Mouse (Mus musculus) midbrain, embryonic 12.5 days (tissue): ENCODE results near the gene Csdc2. TPM values are rescaled to one million over a fixed set of nuclear protein-coding genes. Genes with fewer than 3 reads are reported as not detected.
"Not testable (repeated sequence)": the region's sequence is repeated elsewhere in the genome, so short reads cannot be mapped to it uniquely, and the experiment has no call there.

Source experiments
- ATAC-seq: fragments of 200-750 bp; cut with Nextera tagmentation; 2 replicates; pipeline ENCODE4 v1.8.0; 2017; ENCODE audit warnings: low read depth, moderate TSS enrichment, moderate library complexity; ENCODE audit not compliant: low FRiP score
- H3K27ac ChIP-seq: fragments of 300-500 bp; sonication (generic); replicated peaks from 2 replicates; pipeline ENCODE4 v1.5.1; 2016; ENCODE audit warnings: mild to moderate bottlenecking
- H3K27me3 ChIP-seq: fragments of 300-500 bp; sonication (generic); 2 replicates; pipeline ENCODE4 v1.6.1; 2016; ENCODE audit warnings: mild to moderate bottlenecking
- H3K36me3 ChIP-seq: fragments of 300-500 bp; sonication (generic); 2 replicates; pipeline ENCODE4 v1.6.1; 2016
- H3K4me1 ChIP-seq: fragments of 300-500 bp; sonication (generic); 2 replicates; pipeline ENCODE4 v1.6.1; 2016
- H3K4me2 ChIP-seq: fragments of 300-500 bp; sonication (generic); replicated peaks from 2 replicates; pipeline ENCODE4 v1.6.1; 2016; ENCODE audit warnings: mild to moderate bottlenecking, moderate library complexity
- H3K4me3 ChIP-seq: fragments of 300-500 bp; sonication (generic); 2 replicates; pipeline ENCODE4 v1.5.1; 2016; ENCODE audit warnings: mild to moderate bottlenecking
- H3K9ac ChIP-seq: fragments of 300-500 bp; sonication (generic); replicated peaks from 2 replicates; pipeline ENCODE4 v1.6.1; 2016; ENCODE audit warnings: mild to moderate bottlenecking, moderate library complexity
- H3K9me3 ChIP-seq: fragments of 300-500 bp; sonication (generic); 2 replicates; pipeline ENCODE4 v1.6.1; 2016; ENCODE audit warnings: mild to moderate bottlenecking
- WGBS: fragments of 180-500 bp; shearing (Covaris S2); methylation state at CpG from one replicate; pipeline ENCODE4 v1.1.7; 2016; 5-methylcytosine and 5-hydroxymethylcytosine counted together
- polyA plus RNA-seq: library from polyadenylated mRNA; unstranded; fragments of >200 nt; fragmentation: Nextera tagmentation; extraction: Ambion mirVana; gene quantifications from 2 replicates; pipeline ENCODE4 v1.2.1, GENCODE M21; 2016

The Csdc2 gene
- polyA plus RNA-seq, 1 experiment from 2014 or later: 40.2 TPM

DNA sequence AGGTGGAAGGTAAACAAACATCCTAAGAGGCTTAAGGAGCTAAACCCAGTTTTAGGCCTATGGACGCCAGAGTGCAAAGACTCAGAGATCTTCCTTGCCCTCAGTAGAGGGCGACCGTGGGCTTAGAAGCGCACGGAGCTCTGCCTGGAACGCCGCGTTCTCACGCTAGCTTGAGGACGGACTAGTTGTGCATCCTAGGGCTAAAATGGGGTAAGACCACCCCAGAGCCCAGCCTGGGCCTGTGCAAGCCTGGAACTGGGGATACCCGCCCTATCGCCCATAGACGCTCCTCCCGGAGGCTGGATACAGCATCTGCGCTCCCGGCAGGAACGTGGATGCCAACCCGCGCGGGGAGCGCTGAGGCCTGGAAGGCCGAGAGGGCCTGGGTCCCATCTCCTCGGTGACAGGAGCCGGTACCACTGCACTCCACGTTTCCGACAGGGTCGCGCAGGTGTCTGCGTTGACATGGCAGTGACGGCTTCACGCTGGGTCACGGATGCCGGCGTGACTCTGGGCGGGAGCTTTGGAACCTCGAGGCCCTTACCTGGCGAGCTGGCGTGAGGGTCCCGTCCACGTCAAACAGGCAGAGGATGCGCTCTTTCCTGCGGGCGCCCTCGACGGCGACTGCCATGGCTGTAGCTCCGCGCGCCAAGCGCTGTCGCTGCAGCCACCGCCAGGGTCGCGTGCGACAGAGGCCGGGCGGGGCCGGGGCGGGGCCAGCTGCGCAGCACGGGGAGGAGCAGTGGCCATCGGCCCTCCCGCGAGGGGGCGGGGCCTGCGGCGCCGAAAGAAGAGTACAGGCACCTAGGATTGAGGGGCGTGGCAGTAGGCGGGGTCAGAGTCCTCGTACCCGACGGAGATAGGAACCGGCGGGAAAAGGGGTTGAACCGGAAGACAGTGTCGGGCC lies 23.9 kb downstream of the Csdc2 start, which contains the start of gene Pmm1:
TSS of gene Pmm1 (minus strand) at position 760 of the 907 bp plus-strand sequence.
- Histone ChIP-seq H3K4me1 (no peaks in the 10 kb centered on the region), H3K27ac (peak within 1 kb of the TSS; percentile 79), H3K4me2 (peak within 1 kb of the TSS; percentile 97), H3K4me3 (peak within 1 kb of the TSS; percentile 58), H3K27me3 (no peaks in the 10 kb centered on the region), H3K36me3 (no peaks in the 10 kb centered on the region), H3K9ac (peak within 1 kb of the TSS; percentile 66), H3K9me3 (no peaks in the 10 kb centered on the region)
- under 1% methylated on average over 72 of the region's 77 CpGs for WGBS
- ATAC-seq: peak; percentile 96

DNA sequence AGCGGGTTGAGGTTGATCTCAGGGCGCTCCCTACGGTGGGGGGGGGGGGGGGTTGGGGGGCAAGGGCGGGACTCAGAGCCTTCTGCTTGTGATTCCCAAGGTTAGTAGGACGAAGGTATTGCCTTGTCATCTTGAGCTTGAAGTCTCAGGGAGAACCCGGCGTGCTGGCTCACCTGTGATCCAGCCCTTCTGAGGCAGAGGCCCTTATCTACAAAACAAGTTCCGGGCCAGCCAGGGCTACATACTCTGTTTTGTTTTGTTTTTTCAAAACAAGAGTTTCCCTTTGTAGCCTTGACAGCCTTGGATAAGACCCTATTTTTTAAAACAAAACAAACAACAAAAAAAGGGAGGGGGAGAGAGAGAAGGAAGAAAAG lies 24.5 kb downstream of the Csdc2 start:
- H3K4me2 ChIP-seq: peak overlapping the region; percentile 97
- WGBS: 6% methylated on average over 5 of the region's 8 CpGs
- H3K27me3 ChIP-seq: no peaks in the 10 kb centered on the region
- H3K36me3 ChIP-seq: no peaks in the 10 kb centered on the region
- H3K4me1 ChIP-seq: no peaks in the 10 kb centered on the region
- H3K4me3 ChIP-seq: peak overlapping the region; percentile 58
- no peaks in the 10 kb centered on the region for H3K9me3 ChIP-seq
- no peak overlapping the region for H3K9ac ChIP-seq
- H3K27ac ChIP-seq: no peak overlapping the region
- no peak for ATAC-seq

DNA sequence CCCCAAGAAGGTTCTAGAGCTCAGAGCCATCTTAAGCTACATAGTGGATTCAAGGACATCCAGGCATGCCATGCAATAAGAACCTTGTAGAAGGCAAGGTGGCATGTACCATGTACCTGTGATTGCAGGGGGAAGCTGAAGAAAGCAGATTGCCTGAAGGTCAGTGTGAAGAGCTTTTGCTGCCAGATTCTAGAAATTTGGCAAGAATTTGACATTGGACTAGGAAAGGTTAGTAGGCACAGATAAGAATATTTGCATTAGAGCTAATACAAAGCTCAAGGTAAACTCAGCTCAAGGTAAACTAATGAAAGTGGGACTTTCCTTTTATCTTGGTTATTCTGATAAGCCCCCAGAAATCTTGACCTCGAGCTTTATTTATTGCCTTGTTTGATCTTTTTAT lies 27.7 kb downstream of the Csdc2 start:
- Histone ChIP-seq H3K9me3 (no peaks in the 10 kb centered on the region), H3K27me3 (no peaks in the 10 kb centered on the region), H3K4me1 (no peaks in the 10 kb centered on the region), H3K27ac (no peak overlapping the region), H3K4me2 (no peak overlapping the region), H3K36me3 (no peaks in the 10 kb centered on the region), H3K4me3 (no peak overlapping the region), H3K9ac (no peak overlapping the region)
- ATAC-seq: no peak
- WGBS: 71% methylated on average over 1 of the region's 1 CpGs

DNA sequence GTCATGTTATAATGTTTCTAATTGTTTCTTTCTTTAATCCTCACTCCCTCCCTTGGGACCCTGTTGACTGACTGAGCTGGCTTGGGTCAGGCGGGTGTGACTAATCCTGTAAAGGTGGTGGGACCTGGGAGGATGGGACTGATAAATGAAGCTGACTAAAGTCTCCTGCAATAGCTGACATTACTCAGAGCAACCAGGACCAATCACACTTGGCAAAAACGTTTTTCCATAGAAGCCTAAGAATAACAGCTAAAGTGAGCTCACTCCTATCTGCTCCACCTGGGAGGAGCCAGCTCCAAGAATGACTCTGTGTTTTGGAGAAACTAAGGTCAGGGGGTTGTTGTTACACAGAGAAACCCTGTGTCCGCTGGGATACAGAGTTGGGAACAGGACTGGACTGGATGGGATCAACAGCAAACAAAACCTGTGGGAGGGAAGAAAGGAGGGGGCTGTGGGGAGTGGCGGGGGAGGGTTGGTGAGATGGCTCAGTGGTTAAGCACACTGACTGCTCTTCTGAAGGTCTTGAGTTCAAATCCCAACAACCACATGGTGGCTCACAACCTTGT lies 28.5 kb downstream of the Csdc2 start:
- no peak overlapping the region for H3K9ac ChIP-seq
- 43% methylated on average over 4 of the region's 4 CpGs for WGBS
- no peaks in the 10 kb centered on the region for H3K36me3 ChIP-seq
- no peak for ATAC-seq
- H3K27me3 ChIP-seq: no peaks in the 10 kb centered on the region
- no peak overlapping the region for H3K27ac ChIP-seq
- no peak overlapping the region for H3K4me3 ChIP-seq
- H3K4me2 ChIP-seq: no peak overlapping the region
- no peaks in the 10 kb centered on the region for H3K9me3 ChIP-seq
- H3K4me1 ChIP-seq: no peaks in the 10 kb centered on the region

DNA sequence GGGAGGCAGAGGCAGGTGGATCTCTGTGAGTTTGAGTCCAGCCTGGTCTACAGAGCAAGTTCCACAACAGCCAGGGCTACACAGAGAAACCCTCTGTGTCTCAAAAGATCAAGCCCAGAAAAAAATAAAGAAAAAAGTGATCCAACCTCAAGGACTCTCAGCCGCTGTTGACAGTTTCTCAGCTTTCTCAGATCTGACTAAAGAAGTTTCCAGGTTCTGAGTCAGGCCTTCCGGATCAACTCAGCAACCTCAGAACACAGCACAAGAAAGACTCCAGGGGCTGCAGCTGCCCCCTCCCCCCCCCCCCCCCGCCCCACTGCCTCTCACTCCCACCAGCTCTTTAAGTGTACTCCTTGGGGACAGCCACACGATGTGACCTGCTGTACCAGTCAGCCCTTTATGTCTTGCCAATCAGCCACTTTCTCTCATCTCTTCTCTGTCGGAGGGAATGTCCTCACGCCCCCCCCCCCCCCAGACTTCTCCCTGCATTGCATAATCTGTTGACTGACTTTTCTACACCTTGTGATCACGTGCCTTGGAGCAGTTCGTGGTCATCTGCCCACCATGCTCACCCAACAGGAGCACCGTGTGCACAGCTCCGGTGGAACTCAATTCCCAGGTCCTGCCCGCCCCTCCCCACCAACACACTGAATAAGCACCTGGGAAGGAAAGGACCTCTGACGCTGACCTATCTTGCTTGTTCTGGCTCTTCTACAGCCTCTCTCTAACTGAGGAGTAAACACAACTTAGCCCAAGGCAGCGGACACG lies 29.7 kb downstream of the Csdc2 start:
- no peaks in the 10 kb centered on the region for H3K9me3 ChIP-seq
- H3K4me2 ChIP-seq: no peak overlapping the region
- H3K4me3 ChIP-seq: no peak overlapping the region
- no peaks in the 10 kb centered on the region for H3K36me3 ChIP-seq
- H3K27ac ChIP-seq: no peak overlapping the region
- WGBS: 86% methylated on average over 12 of the region's 14 CpGs
- H3K27me3 ChIP-seq: no peaks in the 10 kb centered on the region
- no peak for ATAC-seq
- H3K4me1 ChIP-seq: no peaks in the 10 kb centered on the region
- H3K9ac ChIP-seq: no peak overlapping the region

DNA sequence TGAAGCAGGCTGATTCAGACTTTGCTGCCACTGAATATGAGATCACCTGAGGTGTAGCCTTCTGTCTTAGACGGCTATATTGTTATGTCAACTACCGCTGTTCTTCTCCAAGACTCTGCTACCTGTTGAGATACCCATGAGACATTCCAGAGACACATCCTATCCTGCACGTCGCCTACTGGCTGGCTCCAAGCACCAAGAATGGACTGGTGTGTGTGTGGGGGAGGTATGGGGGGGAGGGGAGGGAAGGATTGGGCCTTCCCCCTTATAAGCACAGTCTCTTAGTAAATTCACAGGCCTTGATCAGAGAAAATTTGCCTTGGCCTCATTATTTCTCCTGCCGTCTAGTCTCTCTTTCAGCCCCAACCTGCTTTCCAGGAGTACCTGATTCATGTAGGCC lies 31.3 kb downstream of the Csdc2 start:
- no peak overlapping the region for H3K9ac ChIP-seq
- no peak overlapping the region for H3K4me2 ChIP-seq
- no peaks in the 10 kb centered on the region for H3K27me3 ChIP-seq
- no peak for ATAC-seq
- H3K27ac ChIP-seq: no peak overlapping the region
- WGBS: 93% methylated on average over 5 of the region's 5 CpGs
- no peaks in the 10 kb centered on the region for H3K4me1 ChIP-seq
- H3K4me3 ChIP-seq: no peak overlapping the region
- peaks cover 5% of the 10 kb centered on the region; the same call in 1 of the 2 replicates for H3K9me3 ChIP-seq
- no peaks in the 10 kb centered on the region for H3K36me3 ChIP-seq

DNA sequence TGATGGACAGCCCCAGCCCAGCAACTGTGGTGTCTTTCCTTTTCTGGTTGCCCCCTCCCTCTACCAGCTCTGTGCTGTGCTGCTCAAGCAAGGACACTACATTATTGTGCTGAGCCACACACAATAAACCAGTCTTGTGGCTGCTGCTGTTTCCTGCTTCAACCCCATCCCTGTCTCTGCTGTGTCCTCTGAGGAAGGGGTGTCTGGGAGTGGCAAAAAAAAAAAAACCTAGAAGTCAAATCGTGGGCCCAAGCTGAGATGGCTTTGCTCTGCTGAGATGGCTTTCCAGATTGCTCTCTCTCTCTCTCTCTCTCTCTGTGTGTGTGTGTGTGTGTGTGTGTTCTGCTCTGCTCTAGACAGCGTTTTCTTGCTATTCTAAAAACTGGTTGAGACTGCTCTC lies 31.9 kb downstream of the Csdc2 start:
- Histone ChIP-seq H3K36me3 (no peaks in the 10 kb centered on the region), H3K4me2 (no peak overlapping the region), H3K27ac (no peak overlapping the region), H3K9me3 (peaks cover 7% of the 10 kb centered on the region), H3K4me3 (no peak overlapping the region), H3K27me3 (no peaks in the 10 kb centered on the region), H3K4me1 (no peaks in the 10 kb centered on the region), H3K9ac (no peak overlapping the region)
- ATAC-seq: no peak
- 71% methylated on average over 2 of the region's 2 CpGs for WGBS

DNA sequence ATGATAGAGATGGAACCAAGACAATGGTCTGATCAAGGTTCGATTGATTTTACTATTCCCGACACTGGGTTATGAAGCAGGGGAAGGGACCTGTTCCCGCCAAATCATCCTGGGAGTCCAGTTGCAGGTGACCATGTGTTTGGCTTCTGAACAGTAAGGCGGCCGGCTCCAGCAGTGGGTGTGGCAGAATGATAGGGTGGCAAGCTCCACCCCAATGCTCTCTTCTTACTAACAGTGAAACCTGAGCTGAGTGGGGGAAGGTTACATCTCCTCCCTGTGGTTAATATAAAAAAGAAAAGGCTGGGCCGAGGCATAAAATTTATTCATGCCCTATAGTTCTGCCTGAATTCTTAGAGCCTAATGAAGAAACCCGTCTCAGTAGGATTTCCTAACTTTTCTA lies 32.6 kb downstream of the Csdc2 start:
- 81% methylated on average over 7 of the region's 7 CpGs for WGBS
- ATAC-seq: no peak
- H3K36me3 ChIP-seq: no peaks in the 10 kb centered on the region
- no peak overlapping the region for H3K9ac ChIP-seq
- H3K27me3 ChIP-seq: no peaks in the 10 kb centered on the region
- H3K4me3 ChIP-seq: no peak overlapping the region
- H3K4me2 ChIP-seq: no peak overlapping the region
- no peak overlapping the region for H3K27ac ChIP-seq
- no peaks in the 10 kb centered on the region for H3K4me1 ChIP-seq
- peaks cover 7% of the 10 kb centered on the region for H3K9me3 ChIP-seq

DNA sequence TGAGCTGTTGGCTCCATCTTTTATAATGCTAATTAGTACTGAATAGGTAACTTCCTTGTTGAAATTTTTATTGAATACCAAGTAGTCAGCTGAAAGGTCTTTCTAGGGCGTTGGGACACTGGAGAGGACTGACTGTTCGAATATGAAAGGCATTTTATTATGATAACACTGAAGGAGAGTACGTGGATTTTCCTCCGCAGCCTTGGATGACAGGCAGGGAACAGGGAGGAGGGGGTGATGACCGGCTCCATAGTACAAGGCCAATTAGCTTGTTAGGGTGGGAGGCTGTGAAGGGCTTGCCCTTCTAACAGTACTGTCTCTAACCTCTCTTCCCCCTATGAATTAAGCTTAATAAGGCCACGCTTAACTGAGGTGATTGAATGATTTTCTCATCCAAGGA lies 33.1 kb downstream of the Csdc2 start:
- H3K9ac ChIP-seq, H3K4me1 ChIP-seq, H3K36me3 ChIP-seq, H3K4me3 ChIP-seq, ATAC-seq, H3K27me3 ChIP-seq, H3K27ac ChIP-seq, H3K9me3 ChIP-seq, H3K4me2 ChIP-seq: not testable (repeated sequence)
- WGBS: 79% methylated on average over 6 of the region's 6 CpGs

DNA sequence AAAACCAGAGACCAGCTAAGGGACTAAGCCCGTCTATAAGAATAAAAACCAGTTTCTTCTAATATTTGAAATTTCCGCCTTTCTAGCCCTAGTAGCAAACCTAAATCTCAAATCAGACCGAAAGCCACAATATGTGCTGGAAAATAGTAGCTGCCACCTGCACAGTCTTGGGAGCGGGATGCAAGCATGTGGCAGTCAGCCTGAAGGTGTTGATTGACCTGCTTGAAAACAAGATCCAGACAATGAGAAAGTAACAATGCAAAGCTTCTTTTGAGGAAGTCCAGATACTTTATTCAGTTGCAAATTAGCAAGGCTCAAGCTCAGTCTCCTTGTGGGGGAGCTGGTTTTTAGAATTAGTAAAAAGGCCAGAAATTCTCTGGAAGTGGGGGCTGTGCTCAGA lies 33.9 kb downstream of the Csdc2 start:
- not testable (repeated sequence) for H3K4me2 ChIP-seq, H3K27ac ChIP-seq, H3K9me3 ChIP-seq, H3K27me3 ChIP-seq, H3K4me1 ChIP-seq, H3K9ac ChIP-seq, ATAC-seq, H3K36me3 ChIP-seq, H3K4me3 ChIP-seq
- WGBS: 81% methylated on average over 4 of the region's 4 CpGs

DNA sequence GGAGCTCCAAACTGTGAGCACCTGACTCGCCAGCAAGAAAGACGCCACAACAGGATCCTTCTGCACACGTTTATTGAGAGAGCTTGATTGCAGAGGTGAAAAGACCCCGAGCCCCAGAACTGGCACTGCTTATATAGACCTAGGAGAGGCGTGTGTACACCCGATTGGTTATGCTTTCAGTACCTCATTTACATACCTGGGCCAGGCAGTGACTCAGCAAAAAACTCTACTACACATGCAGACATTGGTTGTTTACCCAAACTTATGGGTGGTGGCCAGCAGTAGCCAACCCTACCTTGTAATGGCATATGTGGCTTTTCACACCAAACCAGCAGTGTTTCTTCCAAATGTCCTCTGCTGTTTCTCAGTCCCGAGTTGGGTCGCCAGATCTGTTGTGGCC lies 38.6 kb downstream of the Csdc2 start:
- not testable (repeated sequence) for H3K4me2 ChIP-seq, H3K27ac ChIP-seq, H3K9ac ChIP-seq, H3K9me3 ChIP-seq, H3K4me1 ChIP-seq, H3K27me3 ChIP-seq, H3K36me3 ChIP-seq, ATAC-seq, H3K4me3 ChIP-seq
- 93% methylated on average over 8 of the region's 8 CpGs for WGBS

DNA sequence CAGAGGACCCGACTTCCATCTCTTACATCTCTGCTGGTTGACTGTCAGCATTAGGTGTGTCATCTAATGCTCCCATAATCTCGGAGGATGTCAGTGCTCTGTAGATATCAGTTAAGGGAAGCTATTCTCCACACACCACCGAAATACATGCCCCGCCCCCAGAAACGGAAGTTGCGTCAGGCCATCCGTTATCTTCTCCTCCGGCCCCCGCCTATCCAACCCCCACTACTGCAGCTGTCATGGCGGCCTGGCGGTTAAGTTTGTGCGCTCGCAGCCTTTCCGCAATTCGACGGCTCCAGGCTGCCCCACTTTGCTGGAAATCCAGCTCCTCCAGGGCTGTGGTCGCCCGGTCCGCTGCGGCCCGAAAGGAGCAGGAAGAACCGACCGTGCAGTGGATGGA lies 43.8 kb downstream of the Csdc2 start, which contains the start of gene 1700029P11Rik:
TSS of gene 1700029P11Rik (plus strand) at position 220 of the 400 bp plus-strand sequence.
- 96% methylated on average over 23 of the region's 23 CpGs for WGBS

More for the DNA sequence above, 43.8 kb downstream of the Csdc2 start, which contains the start of gene 1700029P11Rik:
- Histone ChIP-seq H3K4me2 (no peak within 1 kb of the TSS), H3K4me3 (no peak within 1 kb of the TSS), H3K36me3 (no peaks in the 10 kb centered on the region), H3K9me3 (no peaks in the 10 kb centered on the region), H3K9ac (no peak within 1 kb of the TSS), H3K27me3 (no peaks in the 10 kb centered on the region), H3K4me1 (peaks cover 5% of the 10 kb centered on the region), H3K27ac (no peak within 1 kb of the TSS)
- no peak for ATAC-seq
